Mouse (Mus musculus): ENCODE results near the gene Tmem200c. TPM values are rescaled to one million over a fixed set of nuclear protein-coding genes. Genes with fewer than 3 reads are reported as not detected.

Gene Tmem200c
- polyA plus RNA-seq, 1 experiment from 2014 or later, result 3.6 TPM

Other genes starting within 250 kb of the Tmem200c start
- gene Epb41l3, start 249.1 kb downstream of the Tmem200c start, polyA plus RNA-seq (2016; fragmentation: Nextera tagmentation; extraction: Ambion mirVana), result 166 and 167 TPM in 2 replicates

Data from embryonic facial prominence, embryonic 12.5 days (tissue).